Mouse (Mus musculus): ENCODE measurements around the gene Gprc5d. TPM values are rescaled to one million over a fixed set of nuclear protein-coding genes. Genes with fewer than 3 reads are reported as not detected.
A peak's percentile ranks its signal among the peaks of the same experiment; 100 is the strongest.

The Gprc5d gene
- polyA plus RNA-seq (2015; fragmentation: Nextera tagmentation; extraction: Ambion mirVana) = not detected in 2 replicates

DNA sequence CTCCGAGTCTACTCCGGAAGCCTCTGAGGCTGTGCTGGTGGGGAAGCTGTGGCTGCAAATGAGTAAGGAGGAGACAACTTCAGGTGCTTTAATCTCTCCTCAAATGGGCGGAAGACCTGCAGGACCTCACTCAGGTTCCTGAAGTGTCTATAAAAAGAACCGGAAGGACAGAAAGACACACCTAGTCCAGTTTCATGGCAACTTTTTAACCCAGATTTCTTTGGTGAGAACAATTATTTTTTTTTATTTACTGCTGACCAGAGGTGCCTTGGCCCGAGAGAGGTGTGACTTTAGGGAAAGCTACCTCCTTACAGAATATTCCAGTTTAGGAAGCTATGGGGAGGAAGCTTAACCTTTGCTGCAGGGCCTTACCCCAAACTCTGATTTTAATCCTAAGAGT lies at the start of gene Gprc5d:
Gprc5d (minus strand) TSS at position 101 of the 400 bp plus-strand sequence.
- no peak within 1 kb of the TSS for H3K4me2 ChIP-seq
- no peaks in the 10 kb centered on the region for H3K36me3 ChIP-seq (ENCODE audit: poor library complexity, severe bottlenecking)
- ATAC-seq = no peak
- no peaks in the 10 kb centered on the region for H3K27me3 ChIP-seq
- no peak within 1 kb of the TSS for H3K9ac ChIP-seq
- no peak within 1 kb of the TSS for H3K27ac ChIP-seq
- H3K4me1 ChIP-seq = peaks cover 2% of the 10 kb centered on the region
- no peaks in the 10 kb centered on the region for H3K9me3 ChIP-seq (replicated peaks)
- 88% methylated on average over 5 of the region's 5 CpGs for WGBS
- H3K4me3 ChIP-seq = no peak within 1 kb of the TSS

DNA sequence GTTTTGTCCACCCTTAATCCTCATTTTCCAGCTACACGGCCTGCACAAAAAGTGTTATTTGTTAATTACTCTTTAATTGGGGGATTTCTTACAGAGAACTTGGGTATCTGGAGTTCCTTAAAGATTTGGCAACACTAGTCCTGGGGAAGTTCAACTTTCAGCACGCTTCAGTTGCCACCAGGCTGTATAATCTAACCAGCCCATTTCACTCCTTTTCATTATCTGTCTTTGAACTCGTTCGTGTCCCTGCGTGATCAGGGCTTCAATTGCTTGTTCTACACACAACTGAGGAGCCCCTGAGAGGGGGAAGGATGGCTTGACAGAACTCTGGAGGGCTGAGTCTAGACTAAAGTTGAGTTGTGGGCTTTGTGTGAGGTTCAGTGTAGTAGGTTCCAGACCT lies 48.6 kb upstream of the Gprc5d start:
- no peak overlapping the region for H3K27ac ChIP-seq
- H3K4me2 ChIP-seq = no peak overlapping the region
- no peak for ATAC-seq
- no peaks in the 10 kb centered on the region for H3K27me3 ChIP-seq
- 24% methylated on average over 5 of the region's 5 CpGs for WGBS
- peaks cover 10% of the 10 kb centered on the region for H3K4me1 ChIP-seq
- no peak overlapping the region for H3K4me3 ChIP-seq
- H3K36me3 ChIP-seq (ENCODE audit: poor library complexity, severe bottlenecking) = no peaks in the 10 kb centered on the region
- no peak overlapping the region for H3K9ac ChIP-seq
- H3K9me3 ChIP-seq (replicated peaks) = no peaks in the 10 kb centered on the region

DNA sequence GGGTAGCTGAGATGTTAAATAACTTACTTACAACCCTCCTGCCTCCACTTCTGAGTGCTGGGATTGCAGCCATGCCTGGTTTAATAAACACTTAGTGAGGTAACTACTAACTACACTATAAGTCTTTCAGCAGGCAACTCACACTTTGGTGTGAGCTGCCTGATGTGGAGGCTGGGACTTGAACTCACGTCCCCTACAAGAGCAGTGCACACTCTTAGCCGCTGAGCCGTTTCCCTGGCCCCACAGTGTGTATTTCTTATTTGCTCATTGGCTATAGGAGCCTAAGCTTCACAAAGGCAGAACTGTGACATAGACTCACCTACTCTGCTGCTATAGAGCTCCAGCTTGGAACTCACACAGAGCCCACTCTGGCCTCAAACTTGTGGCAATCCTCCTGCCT lies 48.2 kb upstream of the Gprc5d start:
- no peak overlapping the region for H3K9ac ChIP-seq
- WGBS = 88% methylated on average over 3 of the region's 3 CpGs
- H3K36me3 ChIP-seq (ENCODE audit: poor library complexity, severe bottlenecking) = no peaks in the 10 kb centered on the region
- no peak overlapping the region for H3K4me3 ChIP-seq
- H3K4me2 ChIP-seq = no peak overlapping the region
- no peaks in the 10 kb centered on the region for H3K9me3 ChIP-seq (replicated peaks)
- peaks cover 10% of the 10 kb centered on the region for H3K4me1 ChIP-seq
- H3K27me3 ChIP-seq = no peaks in the 10 kb centered on the region
- no peak overlapping the region for H3K27ac ChIP-seq
- ATAC-seq = no peak

DNA sequence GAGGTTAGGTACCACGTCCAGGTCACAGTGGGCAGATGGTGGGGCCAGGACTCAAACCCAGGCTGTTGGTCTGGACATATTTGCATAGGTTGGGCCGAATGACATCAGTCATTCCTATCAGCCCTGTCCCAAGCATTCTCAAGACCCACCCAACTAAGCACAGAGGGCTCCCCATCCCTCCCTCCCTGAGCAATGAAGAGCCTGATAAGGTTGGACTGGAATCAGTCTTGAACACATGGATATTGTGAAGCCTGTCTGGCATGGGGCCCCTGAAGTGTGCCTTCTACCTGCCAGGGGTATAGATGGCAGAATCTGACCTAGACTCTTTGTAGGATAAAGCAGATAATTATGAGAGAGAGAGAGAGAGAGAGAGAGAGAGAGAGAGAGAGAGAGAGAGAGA lies 47.6 kb upstream of the Gprc5d start:
- Histone ChIP-seq H3K4me2 (no peak overlapping the region), H3K9me3 (replicated peaks) (no peaks in the 10 kb centered on the region), H3K9ac (no peak overlapping the region), H3K4me3 (no peak overlapping the region), H3K27me3 (no peaks in the 10 kb centered on the region), H3K36me3 (ENCODE audit: poor library complexity, severe bottlenecking) (no peaks in the 10 kb centered on the region), H3K27ac (no peak overlapping the region), H3K4me1 (peaks cover 10% of the 10 kb centered on the region)
- ATAC-seq = no peak
- WGBS = 82% methylated on average over 2 of the region's 2 CpGs

DNA sequence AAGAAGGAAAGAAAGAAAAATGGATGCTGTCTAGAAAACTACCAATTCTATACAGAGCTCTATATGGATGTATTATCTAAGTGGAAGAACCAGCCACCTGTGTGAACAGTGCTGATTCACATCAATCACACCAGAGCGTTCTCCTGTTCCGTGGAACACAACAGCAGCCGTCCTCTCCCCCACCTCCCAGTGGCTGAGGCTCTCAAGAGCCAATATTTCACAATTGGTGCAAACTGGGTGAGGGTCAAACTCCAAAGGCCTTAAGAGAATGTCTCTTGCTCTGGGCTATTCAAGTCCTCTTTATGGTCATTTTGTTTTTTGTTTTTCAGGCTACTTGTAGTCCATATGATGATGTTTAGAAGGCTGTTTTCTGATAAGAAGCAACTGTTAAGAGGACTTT lies 47.1 kb upstream of the Gprc5d start:
- ATAC-seq = no peak
- Histone ChIP-seq H3K4me2 (no peak overlapping the region), H3K27me3 (no peaks in the 10 kb centered on the region), H3K27ac (no peak overlapping the region), H3K4me1 (peaks cover 10% of the 10 kb centered on the region), H3K9ac (no peak overlapping the region), H3K9me3 (replicated peaks) (no peaks in the 10 kb centered on the region), H3K36me3 (ENCODE audit: poor library complexity, severe bottlenecking) (no peaks in the 10 kb centered on the region), H3K4me3 (no peak overlapping the region)
- WGBS = 89% methylated on average over 3 of the region's 3 CpGs

DNA sequence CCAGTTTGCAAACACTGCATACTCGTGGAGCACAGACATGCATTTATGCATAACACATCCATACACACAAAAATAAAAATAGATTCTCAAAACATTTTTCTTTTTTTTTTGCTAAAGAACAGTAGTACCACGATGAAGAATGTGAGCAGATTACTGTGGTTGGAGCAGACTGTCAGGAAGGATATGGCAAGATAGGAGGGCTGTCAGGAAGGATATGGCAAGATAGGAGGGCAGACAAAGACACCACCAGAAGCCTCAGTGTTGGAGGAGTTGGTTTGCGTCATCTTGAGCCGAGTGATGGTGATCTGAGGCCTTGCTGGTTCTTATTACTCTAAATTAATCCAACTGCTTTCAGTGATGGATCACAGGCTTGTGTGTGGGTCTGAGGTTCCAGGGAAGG lies 44.8 kb upstream of the Gprc5d start:
- Histone ChIP-seq H3K27me3 (no peaks in the 10 kb centered on the region), H3K9ac (no peak overlapping the region), H3K36me3 (ENCODE audit: poor library complexity, severe bottlenecking) (no peaks in the 10 kb centered on the region), H3K27ac (no peak overlapping the region), H3K4me2 (no peak overlapping the region), H3K4me3 (no peak overlapping the region), H3K9me3 (replicated peaks) (no peaks in the 10 kb centered on the region), H3K4me1 (peaks cover 5% of the 10 kb centered on the region)
- no peak for ATAC-seq
- WGBS = 86% methylated on average over 4 of the region's 4 CpGs

DNA sequence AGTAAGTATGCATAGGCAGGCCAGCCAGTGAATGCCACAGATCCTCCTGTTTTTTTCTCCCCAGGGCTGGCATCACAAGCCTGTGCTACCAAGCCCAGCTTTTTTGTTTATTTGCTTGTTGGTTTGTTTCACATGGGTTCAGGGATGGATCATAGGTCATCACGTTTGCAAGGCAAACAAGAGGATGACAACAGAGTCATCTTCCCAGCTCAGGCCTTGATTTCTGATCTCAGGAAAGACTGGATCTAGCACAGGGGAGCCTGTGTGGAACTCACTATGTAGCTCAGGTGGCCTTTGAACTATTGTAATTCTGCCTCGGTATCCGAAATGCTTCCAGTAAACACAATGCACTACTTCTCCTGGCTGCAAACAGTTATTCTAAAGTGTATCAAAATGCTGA lies 44.2 kb upstream of the Gprc5d start:
- no peaks in the 10 kb centered on the region for H3K27me3 ChIP-seq
- no peak overlapping the region for H3K27ac ChIP-seq
- no peaks in the 10 kb centered on the region for H3K4me1 ChIP-seq
- H3K4me2 ChIP-seq = no peak overlapping the region
- H3K9ac ChIP-seq = no peak overlapping the region
- no peak for ATAC-seq
- H3K36me3 ChIP-seq (ENCODE audit: poor library complexity, severe bottlenecking) = no peaks in the 10 kb centered on the region
- 86% methylated on average over 3 of the region's 3 CpGs for WGBS
- H3K4me3 ChIP-seq = no peak overlapping the region
- H3K9me3 ChIP-seq (replicated peaks) = no peaks in the 10 kb centered on the region

DNA sequence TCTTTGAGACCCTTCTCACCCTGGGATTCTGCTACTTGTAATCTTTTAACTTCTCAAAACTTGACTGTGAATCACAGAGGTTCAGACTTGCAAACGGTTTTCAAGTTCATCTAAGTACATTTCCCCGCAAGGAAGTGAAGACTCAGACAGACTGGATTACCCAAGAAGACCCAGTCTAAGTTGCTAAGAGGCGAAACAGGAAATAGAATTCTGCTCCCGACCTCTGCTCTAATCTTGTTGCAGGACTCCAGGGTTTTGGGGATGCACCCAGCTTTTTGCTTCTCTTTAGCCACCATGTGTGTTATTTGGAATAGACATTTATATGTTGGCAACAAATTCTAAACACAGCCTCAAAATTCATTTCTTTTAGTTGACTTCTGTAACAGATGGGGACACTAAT lies 43.3 kb upstream of the Gprc5d start:
- 75% methylated on average over 4 of the region's 4 CpGs for WGBS
- Histone ChIP-seq H3K4me1 (no peaks in the 10 kb centered on the region), H3K27me3 (no peaks in the 10 kb centered on the region), H3K9me3 (replicated peaks) (no peaks in the 10 kb centered on the region), H3K4me2 (no peak overlapping the region), H3K36me3 (ENCODE audit: poor library complexity, severe bottlenecking) (no peaks in the 10 kb centered on the region), H3K4me3 (no peak overlapping the region), H3K9ac (no peak overlapping the region), H3K27ac (no peak overlapping the region)
- ATAC-seq = no peak

DNA sequence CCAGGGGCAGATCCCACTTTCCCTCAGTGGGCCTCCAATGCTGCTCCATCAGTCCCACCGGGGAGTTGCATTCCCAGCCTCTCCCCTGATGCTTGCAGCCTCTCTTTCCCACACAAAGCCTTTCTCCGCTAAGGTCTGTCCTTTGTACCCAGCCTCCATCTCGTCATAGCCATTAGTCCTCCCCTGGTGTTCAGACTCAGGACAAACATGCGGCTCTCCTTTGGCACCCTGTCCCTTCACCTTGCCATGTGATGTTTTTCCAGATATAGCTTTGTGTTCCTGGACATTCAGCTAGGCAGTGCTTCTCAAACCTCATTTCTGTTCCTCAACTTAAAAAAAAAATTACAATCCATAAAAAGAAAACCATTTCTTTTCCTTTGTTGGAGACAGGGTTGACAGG lies 40.4 kb upstream of the Gprc5d start:
- H3K27ac ChIP-seq = no peak overlapping the region
- H3K4me3 ChIP-seq = no peak overlapping the region
- no peak overlapping the region for H3K9ac ChIP-seq
- ATAC-seq = no peak
- H3K9me3 ChIP-seq (replicated peaks) = no peaks in the 10 kb centered on the region
- H3K36me3 ChIP-seq (ENCODE audit: poor library complexity, severe bottlenecking) = no peaks in the 10 kb centered on the region
- no peak overlapping the region for H3K4me2 ChIP-seq
- no peaks in the 10 kb centered on the region for H3K4me1 ChIP-seq
- H3K27me3 ChIP-seq = no peaks in the 10 kb centered on the region
- WGBS = 31% methylated on average over 4 of the region's 4 CpGs

DNA sequence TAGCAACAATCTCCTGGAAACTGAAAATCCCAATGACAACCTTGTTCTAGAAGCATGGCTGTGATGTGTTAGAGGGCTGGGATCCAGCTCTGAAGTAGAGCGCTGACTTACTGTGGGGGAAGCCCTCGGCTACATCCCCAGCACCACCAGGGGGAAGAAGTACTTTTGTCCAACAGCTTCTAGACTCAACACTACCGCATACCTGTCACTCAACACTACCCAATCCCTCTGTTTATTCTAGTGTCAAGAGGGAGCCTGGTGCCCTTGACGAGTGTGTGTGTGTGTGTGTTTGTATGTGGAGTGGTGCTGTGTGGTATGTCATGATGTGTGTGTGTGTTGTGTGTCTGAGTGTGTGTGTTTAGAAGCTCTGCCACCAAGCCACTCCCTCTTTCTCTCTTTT lies 39.4 kb upstream of the Gprc5d start:
- Histone ChIP-seq H3K36me3 (ENCODE audit: poor library complexity, severe bottlenecking) (no peaks in the 10 kb centered on the region), H3K4me2 (no peak overlapping the region), H3K27ac (no peak overlapping the region), H3K9me3 (replicated peaks) (no peaks in the 10 kb centered on the region), H3K27me3 (no peaks in the 10 kb centered on the region), H3K9ac (no peak overlapping the region), H3K4me1 (no peaks in the 10 kb centered on the region), H3K4me3 (no peak overlapping the region)
- ATAC-seq = no peak
- WGBS = 80% methylated on average over 4 of the region's 4 CpGs

DNA sequence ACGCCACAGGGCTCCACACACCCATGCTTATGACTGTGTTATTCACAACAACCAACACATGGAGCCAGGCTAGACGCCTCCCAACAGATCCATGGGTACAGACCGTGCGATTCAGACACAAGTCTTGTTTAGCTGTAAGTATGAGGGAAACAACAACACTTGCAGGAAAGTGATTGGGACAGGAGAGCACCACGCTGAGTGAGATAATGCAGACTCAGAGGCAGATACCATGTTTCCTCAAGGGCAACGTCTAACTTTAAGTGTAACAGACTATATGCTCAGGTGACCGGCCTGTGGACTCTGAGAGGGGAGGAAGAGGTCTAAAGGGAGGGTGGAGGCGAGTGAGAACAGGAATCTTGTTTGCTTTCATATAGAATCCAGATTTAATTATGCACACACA lies 38.5 kb upstream of the Gprc5d start:
- no peak overlapping the region for H3K4me2 ChIP-seq
- H3K36me3 ChIP-seq (ENCODE audit: poor library complexity, severe bottlenecking) = no peaks in the 10 kb centered on the region
- H3K9ac ChIP-seq = no peak overlapping the region
- H3K27me3 ChIP-seq = no peaks in the 10 kb centered on the region
- no peaks in the 10 kb centered on the region for H3K4me1 ChIP-seq
- H3K4me3 ChIP-seq = no peak overlapping the region
- H3K27ac ChIP-seq = no peak overlapping the region
- WGBS = 87% methylated on average over 8 of the region's 8 CpGs
- ATAC-seq = no peak
- H3K9me3 ChIP-seq (replicated peaks) = no peaks in the 10 kb centered on the region

DNA sequence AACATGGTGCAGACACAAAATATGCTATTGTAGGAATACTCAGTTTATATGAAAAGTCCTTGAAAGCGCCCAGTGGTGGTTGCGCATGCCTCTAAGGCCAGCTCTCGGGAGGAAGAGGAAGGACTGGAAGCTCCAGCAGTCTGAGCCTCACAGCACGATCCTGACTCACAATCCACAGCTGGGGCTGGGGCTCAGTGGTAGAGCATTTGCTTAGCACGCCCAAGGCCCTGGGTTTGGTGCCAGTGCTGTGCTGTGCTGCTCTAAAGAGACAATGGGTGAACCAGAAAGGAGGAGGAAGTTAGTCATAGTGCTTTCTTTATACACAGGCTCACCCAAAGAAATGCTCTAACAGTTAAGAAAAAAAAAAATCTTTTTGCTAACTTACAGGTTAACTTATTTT lies 35.6 kb upstream of the Gprc5d start:
- 81% methylated on average over 5 of the region's 5 CpGs for WGBS
- no peaks in the 10 kb centered on the region for H3K9me3 ChIP-seq (replicated peaks)
- no peaks in the 10 kb centered on the region for H3K27me3 ChIP-seq
- H3K27ac ChIP-seq = no peak overlapping the region
- H3K36me3 ChIP-seq (ENCODE audit: poor library complexity, severe bottlenecking) = no peaks in the 10 kb centered on the region
- H3K4me1 ChIP-seq = no peaks in the 10 kb centered on the region
- no peak for ATAC-seq
- H3K4me2 ChIP-seq = no peak overlapping the region
- no peak overlapping the region for H3K4me3 ChIP-seq
- no peak overlapping the region for H3K9ac ChIP-seq

DNA sequence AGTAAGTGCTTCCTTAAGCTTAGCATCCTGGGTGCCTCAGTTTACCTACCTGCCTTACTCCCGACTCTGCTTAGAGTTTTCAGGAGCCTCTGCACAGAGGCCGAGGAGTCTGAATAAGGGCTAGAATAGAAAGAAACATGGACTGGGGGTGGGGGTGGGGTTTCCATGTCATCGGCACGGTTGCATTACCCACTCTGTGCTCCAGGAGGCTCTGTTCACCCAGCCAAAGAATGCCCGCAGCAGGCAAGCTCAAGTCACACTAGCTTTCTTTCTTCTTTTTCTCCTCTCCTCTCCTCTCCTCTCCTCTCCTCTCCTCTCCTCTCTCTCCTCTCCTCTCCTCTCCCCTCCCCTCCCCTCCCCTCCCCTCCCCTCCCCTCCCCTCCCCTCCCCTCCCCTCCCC lies 32.2 kb upstream of the Gprc5d start:
- no peaks in the 10 kb centered on the region for H3K27me3 ChIP-seq
- no peak overlapping the region for H3K4me3 ChIP-seq
- no peak overlapping the region for H3K4me2 ChIP-seq
- H3K9me3 ChIP-seq (replicated peaks) = no peaks in the 10 kb centered on the region
- WGBS = 47% methylated on average over 5 of the region's 5 CpGs
- H3K4me1 ChIP-seq = no peaks in the 10 kb centered on the region
- no peaks in the 10 kb centered on the region for H3K36me3 ChIP-seq (ENCODE audit: poor library complexity, severe bottlenecking)
- H3K27ac ChIP-seq = no peak overlapping the region
- 0 out of 2 replicates have a peak, but pooled peaks have one; percentile 33 for ATAC-seq
- no peak overlapping the region for H3K9ac ChIP-seq
